Mouse (Mus musculus): ENCODE data around the gene Apol9a. TPM values are rescaled to one million over a fixed set of nuclear protein-coding genes. Genes with fewer than 3 reads are reported as not detected.

Gene Apol9a
- polyA plus RNA-seq, 1 experiment from 2014 or later = 0.04 TPM

- Histone ChIP-seq H3K9me3 (no peaks in the 10 kb centered on the region), H3K36me3 (no peaks in the 10 kb centered on the region), H3K27ac (peak overlapping the region; percentile 92), H3K27me3 (ENCODE audit: insufficient read depth, poor library complexity, severe bottlenecking) (no peaks in the 10 kb centered on the region), H3K4me3 (no peak overlapping the region), H3K4me1 (replicated peaks) (peaks cover 52% of the 10 kb centered on the region)
- peak; percentile 95 for DNase-seq (ENCODE audit: low spot score)
- WGBS = under 1% methylated on average over 13 of the region's 13 CpGs
These were observed 42.8 kb downstream of the Apol9a start for GRCm38 (mm10) chr15:77368148-77368547.

DNA sequence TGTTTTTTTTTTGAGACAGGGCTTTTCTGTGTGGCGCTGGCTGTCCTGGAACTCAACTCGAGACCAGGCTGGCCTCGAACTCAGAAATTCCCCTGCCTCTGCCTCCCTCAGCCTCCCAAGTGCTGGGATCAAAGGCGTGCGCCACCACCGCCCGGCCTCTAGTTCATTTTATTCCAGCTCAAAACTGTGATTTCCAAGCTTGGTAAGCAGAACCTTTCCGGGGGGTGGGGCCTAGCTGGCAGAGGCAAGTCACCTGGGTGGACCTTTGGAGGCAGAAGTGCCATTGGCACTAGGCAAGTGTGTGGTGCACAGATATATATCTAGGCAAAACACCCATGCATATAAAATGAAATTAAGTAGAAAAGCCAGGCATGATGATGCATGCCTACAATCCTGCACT is 43.4 kb downstream of the Apol9a start:
- no peaks in the 10 kb centered on the region for H3K36me3 ChIP-seq
- no peak overlapping the region for H3K4me3 ChIP-seq
- H3K4me1 ChIP-seq (replicated peaks) = peaks cover 58% of the 10 kb centered on the region
- DNase-seq (ENCODE audit: low spot score) = no peak
- H3K27me3 ChIP-seq (ENCODE audit: insufficient read depth, poor library complexity, severe bottlenecking) = no peaks in the 10 kb centered on the region
- no peaks in the 10 kb centered on the region for H3K9me3 ChIP-seq
- 47% methylated on average over 8 of the region's 8 CpGs for WGBS
- H3K27ac ChIP-seq = peak overlapping the region; percentile 92

GRCm38 (mm10) chr15:77366706-77367484 is 44.0 kb downstream of the Apol9a start:
- Histone ChIP-seq H3K27me3 (ENCODE audit: insufficient read depth, poor library complexity, severe bottlenecking) (no peaks in the 10 kb centered on the region), H3K4me3 (peak overlapping the region; percentile 45), H3K9me3 (no peaks in the 10 kb centered on the region), H3K36me3 (no peaks in the 10 kb centered on the region), H3K4me1 (replicated peaks) (peaks cover 59% of the 10 kb centered on the region), H3K27ac (peak overlapping the region; percentile 92)
- WGBS = 1% methylated on average over 26 of the region's 26 CpGs
- DNase-seq (ENCODE audit: low spot score) = peak; percentile 86

DNA sequence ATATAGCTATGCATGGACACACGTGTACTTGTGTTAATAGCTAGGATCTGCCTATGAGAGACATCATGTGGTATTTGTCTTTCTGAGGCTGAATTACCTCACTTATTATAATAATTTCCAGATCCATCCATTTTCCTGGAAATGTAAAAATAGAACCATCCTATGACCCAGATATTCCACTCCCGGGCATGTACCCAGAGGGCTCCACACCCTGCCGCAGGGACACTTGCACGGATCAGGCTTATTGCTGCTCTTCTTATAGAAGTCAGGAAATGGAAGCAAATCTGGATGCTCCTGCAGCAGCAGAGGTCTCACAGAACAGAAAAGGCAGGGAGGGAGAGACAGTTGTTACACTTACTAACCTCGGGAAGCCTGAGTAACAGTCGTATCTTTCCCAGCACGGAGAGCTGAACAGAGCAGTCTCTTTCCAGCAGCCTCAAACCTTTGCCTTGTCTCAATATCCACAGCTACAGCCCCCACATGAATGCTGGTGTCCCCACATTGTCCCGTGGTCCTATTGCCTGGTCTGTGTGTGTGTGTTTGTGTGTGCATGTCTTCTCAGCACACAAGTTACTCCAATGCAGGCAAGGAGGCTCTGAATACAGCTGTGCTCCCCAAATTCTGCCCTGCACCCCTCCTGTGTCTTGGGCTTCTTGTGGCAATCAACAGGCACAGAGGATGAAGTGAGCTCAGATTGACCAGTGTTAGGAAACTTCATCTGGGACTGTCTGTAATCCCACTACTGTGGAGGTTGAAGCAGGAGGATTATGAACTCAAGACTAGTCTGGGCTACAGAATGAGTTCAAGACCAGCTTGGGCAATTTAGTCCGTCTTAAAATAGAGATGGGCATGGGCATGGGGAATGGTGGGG is 45.0 kb downstream of the Apol9a start:
- Histone ChIP-seq H3K9me3 (no peaks in the 10 kb centered on the region), H3K27ac (peak overlapping the region; percentile 92), H3K36me3 (no peaks in the 10 kb centered on the region), H3K4me3 (peak overlapping the region; percentile 45), H3K4me1 (replicated peaks) (peaks cover 67% of the 10 kb centered on the region), H3K27me3 (ENCODE audit: insufficient read depth, poor library complexity, severe bottlenecking) (no peaks in the 10 kb centered on the region)
- DNase-seq (ENCODE audit: low spot score) = no peak
- 54% methylated on average over 9 of the region's 9 CpGs for WGBS

DNA sequence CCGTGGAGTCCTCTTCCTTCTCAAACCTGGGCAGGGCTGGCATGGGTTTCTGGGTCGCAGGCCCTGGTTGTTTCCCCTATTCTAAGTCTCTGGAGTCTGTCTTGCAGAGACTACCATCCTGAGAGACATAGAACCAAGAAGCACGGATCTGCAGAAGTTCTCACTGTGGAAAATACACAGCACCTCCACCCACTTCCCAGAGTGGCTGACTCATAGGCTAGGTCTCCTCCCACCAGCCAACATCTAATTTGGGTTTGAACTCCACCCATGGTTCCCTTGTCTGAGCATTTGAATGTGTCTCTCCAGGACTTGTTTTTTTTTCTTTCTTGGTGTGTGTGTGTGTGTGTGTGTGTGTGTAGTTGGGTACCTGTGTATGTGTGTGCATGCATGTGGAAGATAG is 46.9 kb downstream of the Apol9a start:
- H3K27ac ChIP-seq = peak overlapping the region; percentile 84
- no peaks in the 10 kb centered on the region for H3K9me3 ChIP-seq
- no peaks in the 10 kb centered on the region for H3K27me3 ChIP-seq (ENCODE audit: insufficient read depth, poor library complexity, severe bottlenecking)
- H3K4me3 ChIP-seq = no peak overlapping the region
- peaks cover 76% of the 10 kb centered on the region for H3K4me1 ChIP-seq (replicated peaks)
- no peak for DNase-seq (ENCODE audit: low spot score)
- 76% methylated on average over 3 of the region's 3 CpGs for WGBS
- no peaks in the 10 kb centered on the region for H3K36me3 ChIP-seq

DNA sequence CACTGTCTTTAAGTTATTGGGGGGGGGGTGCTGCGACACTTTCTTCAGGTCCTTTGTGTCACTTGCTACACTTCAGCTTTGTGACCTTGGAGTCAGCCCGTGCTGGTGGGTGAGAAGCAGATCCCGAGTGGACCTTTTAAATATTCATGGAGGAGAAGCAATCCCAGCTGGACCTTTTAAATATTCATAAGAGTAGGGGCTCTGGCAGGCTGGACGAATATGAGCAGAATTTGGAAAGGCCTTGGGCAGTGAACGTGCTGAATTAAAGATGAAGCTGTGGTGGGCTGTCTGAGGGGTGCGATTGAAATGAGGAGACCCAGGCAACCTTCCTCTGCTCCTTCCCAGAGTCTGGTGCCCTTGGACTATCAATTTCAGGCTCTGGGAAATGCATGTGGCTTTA is 47.4 kb downstream of the Apol9a start:
- Histone ChIP-seq H3K27me3 (ENCODE audit: insufficient read depth, poor library complexity, severe bottlenecking) (no peaks in the 10 kb centered on the region), H3K4me3 (no peak overlapping the region), H3K36me3 (no peaks in the 10 kb centered on the region), H3K4me1 (replicated peaks) (peaks cover 76% of the 10 kb centered on the region), H3K9me3 (no peaks in the 10 kb centered on the region), H3K27ac (peak overlapping the region; percentile 84)
- no peak for DNase-seq (ENCODE audit: low spot score)
- 25% methylated on average over 6 of the region's 6 CpGs for WGBS

DNA sequence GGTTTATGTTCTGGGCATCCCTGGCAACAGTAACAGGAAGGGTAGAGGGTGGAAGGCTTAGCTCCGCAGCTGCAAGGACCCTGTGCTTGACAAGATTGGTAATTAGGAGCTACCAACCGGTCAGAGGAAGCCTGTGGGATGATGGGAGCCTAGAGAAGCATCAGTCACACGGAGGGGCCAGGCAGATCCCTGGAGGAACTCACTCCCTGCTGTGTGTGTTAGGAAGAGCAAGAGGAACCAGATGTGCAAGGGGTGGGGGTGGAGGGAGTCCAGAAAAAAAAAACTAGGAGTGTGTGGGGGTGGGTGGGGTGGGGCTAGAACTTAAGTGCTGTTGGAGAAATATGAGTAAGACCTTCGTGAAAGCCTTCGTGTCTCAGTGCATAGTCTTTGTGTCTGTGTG is 48.0 kb downstream of the Apol9a start:
- 26% methylated on average over 5 of the region's 5 CpGs for WGBS
- no peak overlapping the region for H3K4me3 ChIP-seq
- H3K27ac ChIP-seq = peak overlapping the region; percentile 84; the same call in 1 of the 2 replicates
- H3K4me1 ChIP-seq (replicated peaks) = peaks cover 77% of the 10 kb centered on the region
- no peak for DNase-seq (ENCODE audit: low spot score)
- no peaks in the 10 kb centered on the region for H3K36me3 ChIP-seq
- no peaks in the 10 kb centered on the region for H3K27me3 ChIP-seq (ENCODE audit: insufficient read depth, poor library complexity, severe bottlenecking)
- no peaks in the 10 kb centered on the region for H3K9me3 ChIP-seq

- H3K4me3 ChIP-seq = no peak overlapping the region
- H3K9me3 ChIP-seq = no peaks in the 10 kb centered on the region
- no peak for DNase-seq (ENCODE audit: low spot score)
- H3K27ac ChIP-seq = peak overlapping the region; percentile 91
- H3K27me3 ChIP-seq (ENCODE audit: insufficient read depth, poor library complexity, severe bottlenecking) = no peaks in the 10 kb centered on the region
- WGBS = 89% methylated on average over 8 of the region's 8 CpGs
- H3K4me1 ChIP-seq (replicated peaks) = peaks cover 74% of the 10 kb centered on the region
- H3K36me3 ChIP-seq = no peaks in the 10 kb centered on the region
These were observed 51.0 kb downstream of the Apol9a start for GRCm38 (mm10) chr15:77359905-77360304.

GRCm38 (mm10) chr15:77359486-77359885 is 51.4 kb downstream of the Apol9a start:
- Histone ChIP-seq H3K4me1 (replicated peaks) (peaks cover 76% of the 10 kb centered on the region), H3K36me3 (no peaks in the 10 kb centered on the region)
- DNase-seq (ENCODE audit: low spot score) = no peak

DNA sequence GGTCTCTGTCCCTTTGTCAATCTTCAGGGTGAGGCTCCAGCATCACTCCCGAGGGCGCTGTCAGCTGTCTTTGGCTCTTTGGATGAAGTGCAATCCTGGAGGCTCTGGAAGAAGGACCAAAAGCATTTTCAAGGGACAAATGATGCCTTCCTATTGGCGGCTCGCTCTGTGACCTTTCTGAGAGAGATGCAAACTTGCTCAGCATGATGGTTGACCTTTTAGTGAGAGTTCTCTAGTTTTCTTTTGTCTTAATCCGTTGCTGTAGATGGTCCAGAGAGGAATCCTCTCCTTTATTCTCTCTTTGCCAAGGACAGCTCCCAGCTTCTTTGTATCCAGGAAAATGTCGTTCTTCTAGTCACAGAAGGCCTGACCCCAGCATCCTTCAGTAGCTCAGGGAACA is 51.9 kb downstream of the Apol9a start:
- peak overlapping the region; percentile 45 for H3K4me3 ChIP-seq
- H3K9me3 ChIP-seq = no peaks in the 10 kb centered on the region
- H3K27me3 ChIP-seq (ENCODE audit: insufficient read depth, poor library complexity, severe bottlenecking) = no peaks in the 10 kb centered on the region
- peaks cover 77% of the 10 kb centered on the region for H3K4me1 ChIP-seq (replicated peaks)
- peak overlapping the region; percentile 91 for H3K27ac ChIP-seq
- no peaks in the 10 kb centered on the region for H3K36me3 ChIP-seq
- no peak for DNase-seq (ENCODE audit: low spot score)
- WGBS = 6% methylated on average over 6 of the region's 6 CpGs

More at GRCm38 (mm10) chr15:77359486-77359885, 51.4 kb downstream of the Apol9a start:
- Histone ChIP-seq H3K27me3 (ENCODE audit: insufficient read depth, poor library complexity, severe bottlenecking) (no peaks in the 10 kb centered on the region), H3K9me3 (no peaks in the 10 kb centered on the region), H3K27ac (peak overlapping the region; percentile 91), H3K4me3 (peak overlapping the region; percentile 45; the same call in 1 of the 2 replicates)
- 65% methylated on average over 9 of the region's 9 CpGs for WGBS

DNA sequence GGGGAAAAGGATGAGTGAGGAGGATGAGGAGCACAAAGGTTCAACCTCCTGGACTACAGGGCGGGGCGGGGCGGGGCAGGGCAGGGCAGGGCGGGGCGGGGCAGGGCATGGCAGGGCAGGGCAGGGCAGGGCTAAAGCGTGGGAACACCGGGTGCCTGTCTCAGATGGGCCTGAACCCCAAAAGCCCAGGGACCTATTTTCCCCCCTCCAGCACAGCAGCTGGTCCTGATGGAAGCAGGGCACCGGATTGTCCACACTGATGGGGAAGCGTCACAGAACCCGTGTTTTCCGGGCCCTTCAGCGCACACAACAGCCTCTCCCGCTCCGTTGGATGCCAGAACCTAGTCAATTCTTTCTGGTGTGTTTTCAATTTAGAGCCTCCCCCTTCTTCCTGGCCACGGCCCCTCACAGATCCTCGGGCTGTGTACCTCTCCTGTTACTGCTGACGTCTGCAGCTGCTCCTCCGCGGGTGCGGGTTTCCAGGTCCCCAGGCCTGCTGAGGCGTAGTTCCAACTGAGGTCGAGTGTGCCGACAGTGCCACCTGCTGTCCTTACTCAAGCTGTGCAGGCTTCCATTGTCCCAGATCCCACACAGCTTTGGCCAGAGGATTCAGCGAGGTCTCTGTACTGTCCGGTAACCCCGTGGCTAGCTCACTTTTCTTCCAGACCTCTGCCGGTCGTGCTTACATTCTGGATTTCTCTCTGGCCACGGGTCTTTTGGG is 52.5 kb downstream of the Apol9a start:
- Histone ChIP-seq H3K27ac (peak overlapping the region; percentile 91), H3K4me3 (peak overlapping the region; percentile 45), H3K36me3 (no peaks in the 10 kb centered on the region), H3K27me3 (ENCODE audit: insufficient read depth, poor library complexity, severe bottlenecking) (no peaks in the 10 kb centered on the region), H3K9me3 (no peaks in the 10 kb centered on the region), H3K4me1 (replicated peaks) (peaks cover 77% of the 10 kb centered on the region)
- DNase-seq (ENCODE audit: low spot score) = peak; percentile 91
- 6% methylated on average over 28 of the region's 29 CpGs for WGBS

DNA sequence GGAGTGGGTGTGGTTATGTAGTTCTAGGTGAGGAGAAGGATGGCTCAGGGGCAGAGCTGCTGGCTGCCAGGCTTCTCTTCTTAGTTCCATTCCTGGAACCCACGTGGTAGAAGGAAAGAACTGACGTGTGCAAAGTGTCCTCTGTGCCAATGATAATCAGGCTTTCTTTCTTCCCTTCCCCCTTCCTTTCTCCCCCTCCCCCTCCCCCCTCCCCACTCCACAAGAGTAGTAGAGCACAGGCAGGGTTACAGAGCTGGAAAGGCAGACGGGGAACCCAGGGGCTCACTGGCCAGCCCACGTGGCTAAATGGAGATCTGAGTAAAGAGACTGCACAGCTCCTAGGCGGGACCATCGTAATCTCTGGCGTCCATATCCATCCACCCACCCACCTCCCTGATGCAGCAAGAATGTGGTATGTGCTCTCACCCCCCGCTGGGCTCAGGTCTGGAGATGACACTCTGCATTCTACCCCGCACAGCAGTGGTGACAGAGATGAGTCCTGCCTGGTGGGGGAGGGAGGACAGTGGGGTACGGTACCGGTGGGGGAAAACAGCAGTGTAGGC is 54.6 kb downstream of the Apol9a start:
- peak overlapping the region; percentile 88 for H3K27ac ChIP-seq
- no peaks in the 10 kb centered on the region for H3K36me3 ChIP-seq
- 10% methylated on average over 11 of the region's 11 CpGs for WGBS
- no peaks in the 10 kb centered on the region for H3K9me3 ChIP-seq
- no peaks in the 10 kb centered on the region for H3K27me3 ChIP-seq (ENCODE audit: insufficient read depth, poor library complexity, severe bottlenecking)
- peaks cover 72% of the 10 kb centered on the region for H3K4me1 ChIP-seq (replicated peaks)
- peak overlapping the region; percentile 32 for H3K4me3 ChIP-seq
- peak; percentile 51 for DNase-seq (ENCODE audit: low spot score)

All from hindbrain, embryonic 10.5 days (tissue).